Mouse (Mus musculus) hematopoietic multipotent progenitor cell, adult 10-12 weeks (in vitro differentiated cells): ENCODE results near the gene Nudt11. TPM values are rescaled to one million over a fixed set of nuclear protein-coding genes. Genes with fewer than 3 reads are reported as not detected.

Experiments
- polyA plus RNA-seq: library from polyadenylated mRNA; stranded (reverse); fragments of >175 nt; gene quantifications from 2 replicates; pipeline ENCODE4 v1.2.3, GENCODE M21; 2012; ENCODE audit warnings: low replicate concordance

The Nudt11 gene
- not detected in 2 replicates for polyA plus RNA-seq

GRCm38 (mm10) chrX:6047066-6047935, at the start of gene Nudt11:
Nudt11 (plus strand) TSS chrX:6047453.

GRCm38 (mm10) chrX:6082954-6083680, 35.9 kb downstream of the Nudt11 start, which contains the start of gene AU022751:
AU022751 (minus strand) TSS chrX:6083419.

Other genes with a start within 250 kb of the Nudt11 start
- not detected in 2 replicates for gene AU022751, start 36.0 kb downstream of the Nudt11 start, polyA plus RNA-seq
- gene Nudt10, start 125.6 kb downstream of the Nudt11 start, polyA plus RNA-seq, result not detected in 2 replicates